Mouse (Mus musculus): ENCODE results near the gene Arhgap40. TPM values are rescaled to one million over a fixed set of nuclear protein-coding genes. Genes with fewer than 3 reads are reported as not detected.

Arhgap40 gene
- polyA plus RNA-seq (2016; fragmentation: Nextera tagmentation; extraction: Ambion mirVana): not detected in 2 replicates

GRCm38 (mm10) chr2:158512528-158512927 lies at the start of gene Arhgap40:
Arhgap40 (plus strand) TSS chr2:158512796.
- Histone ChIP-seq H3K27me3 (replicated peaks) (no peaks in the 10 kb centered on the region), H3K9me3 (replicated peaks) (no peaks in the 10 kb centered on the region), H3K4me3 (no peak within 1 kb of the TSS), H3K27ac (no peak within 1 kb of the TSS), H3K36me3 (no peaks in the 10 kb centered on the region), H3K4me1 (no peaks in the 10 kb centered on the region), H3K4me2 (no peak within 1 kb of the TSS), H3K9ac (no peak within 1 kb of the TSS)
- WGBS (ENCODE audit: insufficient replicate concordance): 69% methylated on average over 10 of the region's 10 CpGs
- ATAC-seq: no peak

DNA sequence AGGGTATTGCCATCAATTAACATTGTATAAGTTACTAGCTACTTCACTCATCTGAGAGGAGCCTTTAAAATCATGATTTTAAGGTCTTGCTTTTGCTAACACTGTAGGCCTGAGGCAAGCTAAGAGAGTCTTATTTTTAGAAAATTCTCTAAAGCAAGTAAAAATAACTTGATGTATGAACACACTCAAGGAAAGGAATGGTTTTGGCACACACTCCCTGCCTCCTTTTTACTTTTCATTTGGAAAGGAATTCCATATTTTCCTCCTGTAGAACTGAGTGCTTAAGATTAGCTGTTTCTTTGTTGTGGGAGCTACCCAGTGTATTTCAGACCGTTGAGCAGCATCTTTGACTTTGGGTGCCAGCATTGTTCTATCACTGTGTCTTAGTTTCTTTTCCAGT lies 38.4 kb upstream of the Arhgap40 start:
- no peak for ATAC-seq
- Histone ChIP-seq H3K4me1 (no peaks in the 10 kb centered on the region), H3K9me3 (replicated peaks) (no peaks in the 10 kb centered on the region), H3K27me3 (replicated peaks) (no peaks in the 10 kb centered on the region), H3K9ac (no peak overlapping the region), H3K27ac (no peak overlapping the region), H3K36me3 (peaks cover 69% of the 10 kb centered on the region), H3K4me2 (no peak overlapping the region), H3K4me3 (no peak overlapping the region)
- 88% methylated on average over 1 of the region's 1 CpGs for WGBS (ENCODE audit: insufficient replicate concordance)

GRCm38 (mm10) chr2:158477640-158478039 lies 35.0 kb upstream of the Arhgap40 start:
- H3K36me3 ChIP-seq: peaks cover 79% of the 10 kb centered on the region

GRCm38 (mm10) chr2:158498457-158498856 lies 14.1 kb upstream of the Arhgap40 start:
- no peak overlapping the region for H3K4me2 ChIP-seq
- WGBS (ENCODE audit: insufficient replicate concordance): 64% methylated on average over 5 of the region's 5 CpGs

More at GRCm38 (mm10) chr2:158477640-158478039, 35.0 kb upstream of the Arhgap40 start:
- no peaks in the 10 kb centered on the region for H3K27me3 ChIP-seq (replicated peaks)
- no peak for ATAC-seq
- no peak overlapping the region for H3K9ac ChIP-seq
- H3K4me2 ChIP-seq: no peak overlapping the region
- no peak overlapping the region for H3K4me3 ChIP-seq
- H3K27ac ChIP-seq: no peak overlapping the region
- H3K4me1 ChIP-seq: no peaks in the 10 kb centered on the region
- H3K9me3 ChIP-seq (replicated peaks): no peaks in the 10 kb centered on the region
- WGBS (ENCODE audit: insufficient replicate concordance): 77% methylated on average over 3 of the region's 3 CpGs

DNA sequence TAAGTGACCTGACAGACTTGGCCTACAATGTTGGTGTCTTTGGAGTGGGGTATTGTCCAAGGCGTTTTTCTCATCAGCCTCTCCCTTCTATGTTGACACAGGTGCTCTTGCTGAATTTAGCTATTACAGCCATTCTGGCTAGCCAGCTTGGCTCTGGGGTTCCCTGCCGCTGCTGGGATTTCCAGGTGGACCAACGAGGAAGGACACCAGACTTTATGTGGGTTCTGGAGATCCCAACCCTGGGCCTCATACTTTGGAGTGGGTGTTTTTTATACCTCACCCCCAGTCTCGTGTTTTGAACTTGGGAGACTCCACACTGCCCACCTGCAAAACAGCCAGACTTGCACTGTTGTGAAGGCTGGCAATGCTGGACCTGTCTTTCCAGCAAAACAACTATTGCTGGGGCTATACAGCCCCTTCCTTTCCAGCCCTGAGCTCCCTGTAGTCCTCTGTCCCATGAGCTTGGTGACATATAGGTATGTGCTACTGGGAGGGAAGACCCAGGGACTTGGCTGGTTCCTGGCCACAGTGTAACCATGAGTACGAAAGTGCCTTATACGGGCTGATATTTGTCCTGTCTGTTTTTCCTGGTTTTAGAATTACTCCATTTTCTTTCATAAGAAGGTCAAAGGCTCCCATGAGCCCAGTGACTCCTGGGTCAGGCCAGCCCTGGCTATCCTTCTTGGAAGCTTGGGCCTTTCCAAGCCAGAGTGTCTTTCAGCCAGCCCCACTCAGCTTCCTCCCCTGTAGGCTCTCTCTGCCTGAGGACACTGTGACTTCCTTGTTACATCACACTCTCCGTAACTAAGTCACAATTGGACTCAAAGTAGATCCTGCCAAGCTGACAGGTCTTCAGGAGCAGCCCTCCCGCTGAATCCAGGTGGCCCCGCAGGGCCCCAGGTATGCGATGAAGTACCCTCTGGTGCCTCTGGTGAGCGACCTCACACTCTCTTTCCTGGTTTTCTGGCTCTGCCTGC lies 10.5 kb upstream of the Arhgap40 start, which contains the start of gene Adig:
Adig (plus strand) TSS at position 777 of the 977 bp plus-strand sequence.
- H3K4me3 ChIP-seq: no peak within 1 kb of the TSS
- no peak for ATAC-seq
- no peaks in the 10 kb centered on the region for H3K9me3 ChIP-seq (replicated peaks)
- H3K36me3 ChIP-seq: peaks cover 18% of the 10 kb centered on the region
- H3K4me1 ChIP-seq: no peaks in the 10 kb centered on the region
- no peak within 1 kb of the TSS for H3K27ac ChIP-seq
- H3K4me2 ChIP-seq: no peak within 1 kb of the TSS
- no peaks in the 10 kb centered on the region for H3K27me3 ChIP-seq (replicated peaks)
- 62% methylated on average over 11 of the region's 11 CpGs for WGBS (ENCODE audit: insufficient replicate concordance)
- no peak within 1 kb of the TSS for H3K9ac ChIP-seq

More at GRCm38 (mm10) chr2:158498457-158498856, 14.1 kb upstream of the Arhgap40 start:
- H3K9me3 ChIP-seq (replicated peaks): no peaks in the 10 kb centered on the region
- no peak for ATAC-seq
- H3K27ac ChIP-seq: no peak overlapping the region
- peaks cover 53% of the 10 kb centered on the region for H3K36me3 ChIP-seq
- H3K4me3 ChIP-seq: no peak overlapping the region
- H3K4me1 ChIP-seq: no peaks in the 10 kb centered on the region
- H3K9ac ChIP-seq: no peak overlapping the region
- H3K27me3 ChIP-seq (replicated peaks): no peaks in the 10 kb centered on the region

GRCm38 (mm10) chr2:158503226-158503625 lies 9.4 kb upstream of the Arhgap40 start:
- Histone ChIP-seq H3K27ac (no peak overlapping the region), H3K4me1 (no peaks in the 10 kb centered on the region), H3K9ac (no peak overlapping the region), H3K9me3 (replicated peaks) (no peaks in the 10 kb centered on the region), H3K27me3 (replicated peaks) (no peaks in the 10 kb centered on the region), H3K4me2 (no peak overlapping the region), H3K4me3 (no peak overlapping the region), H3K36me3 (peaks cover 8% of the 10 kb centered on the region; the same call in 1 of the 2 replicates)
- WGBS (ENCODE audit: insufficient replicate concordance): 75% methylated on average over 7 of the region's 7 CpGs
- no peak for ATAC-seq

GRCm38 (mm10) chr2:158503671-158504070 lies 8.9 kb upstream of the Arhgap40 start:
- ATAC-seq: no peak
- peaks cover 5% of the 10 kb centered on the region; the same call in 1 of the 2 replicates for H3K36me3 ChIP-seq
- no peak overlapping the region for H3K4me2 ChIP-seq
- no peak overlapping the region for H3K27ac ChIP-seq
- no peaks in the 10 kb centered on the region for H3K27me3 ChIP-seq (replicated peaks)
- no peak overlapping the region for H3K9ac ChIP-seq
- H3K9me3 ChIP-seq (replicated peaks): no peaks in the 10 kb centered on the region
- H3K4me1 ChIP-seq: no peaks in the 10 kb centered on the region
- 71% methylated on average over 4 of the region's 4 CpGs for WGBS (ENCODE audit: insufficient replicate concordance)
- no peak overlapping the region for H3K4me3 ChIP-seq

GRCm38 (mm10) chr2:158506475-158506874 lies 6.1 kb upstream of the Arhgap40 start:
- H3K4me1 ChIP-seq: no peaks in the 10 kb centered on the region
- no peak overlapping the region for H3K27ac ChIP-seq
- WGBS (ENCODE audit: insufficient replicate concordance): 57% methylated on average over 5 of the region's 5 CpGs
- no peaks in the 10 kb centered on the region for H3K36me3 ChIP-seq
- H3K27me3 ChIP-seq (replicated peaks): no peaks in the 10 kb centered on the region
- no peak overlapping the region for H3K4me3 ChIP-seq
- ATAC-seq: no peak
- no peak overlapping the region for H3K4me2 ChIP-seq
- H3K9me3 ChIP-seq (replicated peaks): no peaks in the 10 kb centered on the region
- H3K9ac ChIP-seq: no peak overlapping the region

DNA sequence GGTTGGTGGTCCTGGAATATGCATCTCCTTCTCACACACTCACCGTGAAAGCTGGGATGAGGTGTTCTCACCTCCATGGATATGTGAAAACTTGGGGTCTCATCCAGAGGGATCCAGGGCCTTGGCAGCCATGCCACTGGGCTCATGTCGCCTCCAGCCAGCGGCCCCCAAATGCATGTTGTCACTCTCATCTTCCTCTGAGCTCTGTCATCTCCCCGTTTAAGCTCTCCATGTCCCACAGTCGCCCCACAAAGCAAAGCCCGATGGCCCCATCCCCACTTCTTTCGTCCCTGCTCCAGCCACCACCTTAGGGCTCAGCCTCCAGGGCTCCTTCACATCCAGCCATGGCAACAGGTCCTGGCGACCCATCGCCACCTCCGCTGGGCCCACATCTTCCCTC lies 5.5 kb upstream of the Arhgap40 start:
- ATAC-seq: no peak
- Histone ChIP-seq H3K9ac (no peak overlapping the region), H3K27ac (no peak overlapping the region), H3K27me3 (replicated peaks) (no peaks in the 10 kb centered on the region), H3K4me2 (no peak overlapping the region), H3K4me3 (no peak overlapping the region), H3K4me1 (no peaks in the 10 kb centered on the region), H3K9me3 (replicated peaks) (no peaks in the 10 kb centered on the region), H3K36me3 (no peaks in the 10 kb centered on the region)
- 79% methylated on average over 10 of the region's 10 CpGs for WGBS (ENCODE audit: insufficient replicate concordance)

- 71% methylated on average over 6 of the region's 6 CpGs for WGBS (ENCODE audit: insufficient replicate concordance)
- H3K9ac ChIP-seq: no peak overlapping the region
- ATAC-seq: peak; percentile 45; the same call in 1 of the 2 replicates
These were observed 1.9 kb upstream of the Arhgap40 start for GRCm38 (mm10) chr2:158510665-158511064.

GRCm38 (mm10) chr2:158513821-158514336 lies 1.3 kb downstream of the Arhgap40 start:
- Histone ChIP-seq H3K9me3 (replicated peaks) (no peaks in the 10 kb centered on the region), H3K4me3 (no peak overlapping the region), H3K4me2 (no peak overlapping the region), H3K9ac (no peak overlapping the region), H3K27me3 (replicated peaks) (no peaks in the 10 kb centered on the region), H3K36me3 (no peaks in the 10 kb centered on the region), H3K4me1 (no peaks in the 10 kb centered on the region), H3K27ac (no peak overlapping the region)
- 75% methylated on average over 12 of the region's 12 CpGs for WGBS (ENCODE audit: insufficient replicate concordance)
- no peak for ATAC-seq

More at GRCm38 (mm10) chr2:158510665-158511064, 1.9 kb upstream of the Arhgap40 start:
- Histone ChIP-seq H3K4me3 (no peak overlapping the region), H3K9me3 (replicated peaks) (no peaks in the 10 kb centered on the region), H3K4me1 (no peaks in the 10 kb centered on the region), H3K36me3 (no peaks in the 10 kb centered on the region), H3K27me3 (replicated peaks) (no peaks in the 10 kb centered on the region), H3K4me2 (no peak overlapping the region), H3K27ac (no peak overlapping the region)

- no peak overlapping the region for H3K9ac ChIP-seq
- no peak for ATAC-seq
- WGBS (ENCODE audit: insufficient replicate concordance): 57% methylated on average over 6 of the region's 6 CpGs
- H3K4me2 ChIP-seq: no peak overlapping the region
- no peaks in the 10 kb centered on the region for H3K36me3 ChIP-seq
- H3K9me3 ChIP-seq (replicated peaks): no peaks in the 10 kb centered on the region
- no peaks in the 10 kb centered on the region for H3K27me3 ChIP-seq (replicated peaks)
- no peak overlapping the region for H3K27ac ChIP-seq
- no peaks in the 10 kb centered on the region for H3K4me1 ChIP-seq
- no peak overlapping the region for H3K4me3 ChIP-seq
These were observed 6.0 kb downstream of the Arhgap40 start for GRCm38 (mm10) chr2:158518583-158518982.
